Mouse (Mus musculus) CH12.LX (cell line): ENCODE data around the gene Mxra8. TPM values are rescaled to one million over a fixed set of nuclear protein-coding genes. Genes with fewer than 3 reads are reported as not detected.

Experiments
- DNase-seq: peaks from one replicate; pipeline ENCODE4 v3.0.0-alpha.2; 2013; ENCODE audit errors: extremely low read depth
- H3K27ac ChIP-seq: 2 replicates; pipeline ENCODE4 v1.5.1; 2012; ENCODE audit warnings: low read depth, mild to moderate bottlenecking, control low read depth, moderate library complexity; ENCODE audit not compliant: insufficient read depth
- H3K27me3 ChIP-seq: replicated peaks from 2 replicates; pipeline ENCODE3; 2012; ENCODE audit warnings: inconsistent platforms
- H3K36me3 ChIP-seq, 2 experiments: replicated peaks in 1 of 2; 2 replicates each; pipeline versions ENCODE3 to v1.6.1; 2012; ENCODE audit warnings: inconsistent platforms in 1 of 2, low read length in 1 of 2, mild to moderate bottlenecking in 1 of 2, mixed read lengths in 1 of 2, moderate library complexity in 1 of 2; ENCODE audit not compliant: control insufficient read depth in 1 of 2, insufficient read depth in 1 of 2
- H3K4me1 ChIP-seq, 2 experiments: 2 replicates each; pipeline ENCODE4 v1.6.1; 2012; ENCODE audit warnings: inconsistent platforms in 1 of 2, moderate library complexity in 1 of 2; ENCODE audit not compliant: insufficient read depth in 2 of 2, control insufficient read depth in 1 of 2
- H3K4me2 ChIP-seq: 2 replicates; pipeline ENCODE4 v1.6.1; 2012; ENCODE audit warnings: low read depth, mild to moderate bottlenecking, control low read depth; ENCODE audit not compliant: poor library complexity, insufficient read depth, severe bottlenecking
- H3K4me3 ChIP-seq, 3 experiments: fragments of 150-350 bp in 1 of 3; sonication (generic) in 1 of 3; replicated peaks in 1 of 3; 2 replicates each; pipeline versions ENCODE3 to v1.5.1; 2011 to 2012; ENCODE audit warnings: low read depth in 2 of 3, low read length in 2 of 3, mild to moderate bottlenecking in 2 of 3, moderate library complexity in 2 of 3, control low read depth in 1 of 3, improper control_type of control experiment in 1 of 3, inconsistent platforms in 1 of 3, mixed read lengths in 1 of 3; ENCODE audit not compliant: poor library complexity in 1 of 3
- H3K79me2 ChIP-seq: replicated peaks from 2 replicates; pipeline ENCODE4 v1.6.1; 2012; ENCODE audit warnings: mild to moderate bottlenecking, moderate library complexity; ENCODE audit not compliant: control insufficient read depth, poor library complexity, insufficient read depth, severe bottlenecking; ENCODE audit errors: extremely low read depth
- H3K9ac ChIP-seq: 2 replicates; pipeline ENCODE4 v1.6.1; 2012; ENCODE audit warnings: low read depth, mild to moderate bottlenecking, control low read depth, moderate library complexity; ENCODE audit not compliant: insufficient read depth
- H3K9me3 ChIP-seq: replicated peaks from 2 replicates; pipeline ENCODE3; 2012; ENCODE audit warnings: low read length, inconsistent platforms, mixed read lengths
- BHLHE40 ChIP-seq: IDR thresholded peaks from 2 replicates; pipeline ENCODE4 v1.6.1; 2011; ENCODE audit warnings: mild to moderate bottlenecking, low read depth, low read length, improper control_type of control experiment
- CHD1 ChIP-seq: IDR thresholded peaks from 2 replicates; pipeline ENCODE4 v1.6.1; 2012; ENCODE audit warnings: low read depth, low read length, improper control_type of control experiment, inconsistent platforms
- CHD2 ChIP-seq: IDR thresholded peaks from 2 replicates; pipeline ENCODE4 v1.6.1; 2011; ENCODE audit warnings: low read length, improper control_type of control experiment
- CTCF ChIP-seq, 2 experiments: IDR thresholded peaks in 1 of 2; conservative IDR thresholded peaks in 1 of 2; 2 replicates each; pipeline ENCODE4 v1.5.1; 2011 to 2012; ENCODE audit warnings: low read depth in 2 of 2, low read length in 2 of 2, improper control_type of control experiment in 1 of 2, inconsistent platforms in 1 of 2, mild to moderate bottlenecking in 1 of 2, moderate library complexity in 1 of 2
- ELF1 ChIP-seq: IDR thresholded peaks from 2 replicates; pipeline ENCODE4 v1.6.1; 2014; ENCODE audit warnings: low read depth, mild to moderate bottlenecking, inconsistent platforms, low read length, improper control_type of control experiment
- ETS1 ChIP-seq: conservative IDR thresholded peaks from 2 replicates; pipeline ENCODE4 v1.6.1; 2012; ENCODE audit warnings: low read depth, mild to moderate bottlenecking, inconsistent platforms, low read length, improper control_type of control experiment, moderate library complexity
- GABPA ChIP-seq: IDR thresholded peaks from 2 replicates; pipeline ENCODE4 v1.6.1; 2012; ENCODE audit warnings: low read depth, low read length, improper control_type of control experiment, inconsistent platforms; ENCODE audit not compliant: insufficient replicate concordance
- HCFC1 ChIP-seq: IDR thresholded peaks from 2 replicates; pipeline ENCODE4 v1.6.1; 2012; ENCODE audit warnings: low read depth, mild to moderate bottlenecking, inconsistent platforms, low read length, improper control_type of control experiment
- JUN ChIP-seq: IDR thresholded peaks from 2 replicates; pipeline ENCODE4 v1.6.1; 2011; ENCODE audit warnings: low read depth, mild to moderate bottlenecking, low read length, improper control_type of control experiment, moderate library complexity; ENCODE audit not compliant: insufficient read depth
- KAT2A ChIP-seq: IDR thresholded peaks from 2 replicates; pipeline ENCODE4 v1.6.1; 2012; ENCODE audit warnings: low read length, improper control_type of control experiment, inconsistent platforms; ENCODE audit not compliant: insufficient replicate concordance
- MAFK ChIP-seq: IDR thresholded peaks from 2 replicates; pipeline ENCODE4 v1.6.1; 2011; ENCODE audit warnings: low read length, improper control_type of control experiment; ENCODE audit not compliant: insufficient replicate concordance
- MAX ChIP-seq: IDR thresholded peaks from 2 replicates; pipeline ENCODE4 v1.6.1; 2011; ENCODE audit warnings: low read length, improper control_type of control experiment
- MAZ ChIP-seq: IDR thresholded peaks from 2 replicates; pipeline ENCODE4 v1.6.1; 2012; ENCODE audit warnings: low read depth, mild to moderate bottlenecking, inconsistent platforms, low read length, improper control_type of control experiment, moderate library complexity
- MEF2A ChIP-seq: IDR thresholded peaks from 2 replicates; pipeline ENCODE4 v1.6.1; 2014; ENCODE audit warnings: low read depth, mild to moderate bottlenecking, inconsistent platforms, low read length, improper control_type of control experiment, borderline replicate concordance
- MXI1 ChIP-seq: IDR thresholded peaks from 2 replicates; pipeline ENCODE4 v1.6.1; 2011; ENCODE audit warnings: mild to moderate bottlenecking, low read depth, low read length, improper control_type of control experiment
- MYC ChIP-seq: IDR thresholded peaks from 2 replicates; pipeline ENCODE4 v1.6.1; 2011; ENCODE audit warnings: low read depth, mild to moderate bottlenecking, improper control_type of control experiment, low read length
- NELFE ChIP-seq: IDR thresholded peaks from 2 replicates; pipeline ENCODE4 v1.6.1; 2011; ENCODE audit warnings: low read depth, low read length, improper control_type of control experiment
- NRF1 ChIP-seq: IDR thresholded peaks from 2 replicates; pipeline ENCODE4 v1.6.1; 2014; ENCODE audit warnings: low read depth, mild to moderate bottlenecking, inconsistent platforms, low read length, improper control_type of control experiment, moderate library complexity
- PAX5 ChIP-seq: IDR thresholded peaks from 2 replicates; pipeline ENCODE4 v1.6.1; 2012; ENCODE audit warnings: low read length, inconsistent platforms, mixed read lengths
- RAD21 ChIP-seq: IDR thresholded peaks from 2 replicates; pipeline ENCODE4 v1.6.1; 2011; ENCODE audit warnings: low read depth, mild to moderate bottlenecking, low read length, improper control_type of control experiment, moderate library complexity
- SIN3A ChIP-seq: IDR thresholded peaks from 2 replicates; pipeline ENCODE4 v1.6.1; 2012; ENCODE audit warnings: low read length, improper control_type of control experiment, inconsistent platforms
- SMC3 ChIP-seq: IDR thresholded peaks from 2 replicates; pipeline ENCODE4 v1.6.1; 2011; ENCODE audit warnings: low read depth, low read length, improper control_type of control experiment
- USF2 ChIP-seq: conservative IDR thresholded peaks from 2 replicates; pipeline ENCODE4 v1.6.1; 2011; ENCODE audit warnings: low read depth, low read length, improper control_type of control experiment
- ZNF384 ChIP-seq: IDR thresholded peaks from 2 replicates; pipeline ENCODE4 v1.6.1; 2012; ENCODE audit warnings: low read depth, low read length, improper control_type of control experiment, inconsistent platforms
- dilution Hi-C: fragments of 300-500 bp; cut with MboI; formaldehyde crosslinking; loops from 2 replicates; pipeline ENCODE4 v1.14.3; 2020; ENCODE audit warnings: low sequenced_read_pairs; ENCODE audit not compliant: extremely low pct_unique_long_range_greater_than_20kb, extremely low pct_ligation_motif_present
- in situ Hi-C: fragments of 300-500 bp; cut with MboI; formaldehyde crosslinking; loops from 3 replicates; pipeline ENCODE4 v1.14.3; 2019; ENCODE audit warnings: low sequenced_read_pairs, low pct_ligation_motif_present, low pct_unique_long_range_greater_than_20kb, mixed read lengths
- polyA plus RNA-seq: library from polyadenylated mRNA; unstranded; fragments of >175 nt; gene quantifications from 2 replicates; pipeline ENCODE4 v1.2.1, GENCODE M21; 2012; ENCODE audit warnings: low read depth; ENCODE audit not compliant: insufficient read length
- total RNA-seq, 2 experiments: library from RNA; depleted of rRNA; stranded (reverse); fragments of 300-350 nt in 1 of 2; fragments of >200 nt in 1 of 2; gene quantifications; 2 replicates each; pipeline ENCODE4 v1.2.3; 2012 to 2014

The Mxra8 gene
- total and polyA plus RNA-seq, 3 experiments, result 8.8 to 24.0 (median 12.4) TPM

DNA sequence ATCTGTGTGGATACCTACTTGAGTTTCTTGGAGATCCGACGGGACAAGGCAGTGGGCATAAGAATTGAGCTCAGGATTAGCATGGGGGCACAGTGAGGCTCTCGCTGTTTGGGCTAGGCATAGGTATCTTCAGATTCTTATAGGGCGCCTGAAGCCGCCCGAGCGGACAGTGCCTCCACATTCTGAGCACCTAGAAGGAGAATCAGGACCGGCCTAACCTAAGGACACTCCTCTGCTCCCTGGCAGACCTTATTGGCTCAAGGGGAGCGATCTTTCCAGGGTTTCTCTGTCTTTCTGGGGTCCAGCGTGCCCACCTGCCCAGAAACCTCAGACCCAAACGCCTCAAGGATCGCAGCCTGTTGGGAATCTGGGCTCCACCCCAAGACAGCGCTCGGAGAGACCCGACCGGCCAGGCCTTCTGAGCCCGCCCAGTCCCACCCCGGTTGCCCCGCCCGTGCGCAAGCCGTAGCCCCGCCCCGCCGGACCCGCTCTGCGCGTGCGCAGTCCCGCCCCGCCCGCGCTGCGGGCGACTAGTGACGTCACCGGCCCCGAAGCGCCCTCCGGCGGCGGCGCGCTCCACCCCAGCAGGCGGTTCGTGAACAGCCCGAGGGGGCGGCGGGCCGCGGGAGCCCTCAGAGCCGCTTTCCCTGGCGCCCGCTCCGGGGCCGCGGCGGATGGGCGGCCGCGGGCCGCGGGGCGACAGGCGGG lies 7.5 kb downstream of the Mxra8 start, which contains the start of gene Dvl1 (continued):
- TF ChIP-seq NELFE, result peak; percentile 59; the same call in 1 of the 2 replicates
- TF ChIP-seq MAZ, result peak; percentile 81; the same call in 1 of the 2 replicates
- TF ChIP-seq SIN3A, result peak; percentile 55; the same call in 1 of the 2 replicates
- 0 out of 2 replicates have a peak, but pooled peaks have one; percentile 17 for TF ChIP-seq JUN
- TF ChIP-seq MAX, result 0 out of 2 replicates have a peak, but pooled peaks have one; percentile 17
- TF ChIP-seq BHLHE40, result 0 out of 2 replicates have a peak, but pooled peaks have one; percentile 25
- peak; percentile 46; the same call in 1 of the 2 replicates for TF ChIP-seq ELF1
- no peak for TF ChIP-seq USF2
- TF ChIP-seq SMC3, result peak; percentile 35; the same call in 1 of the 2 replicates
- no peak for TF ChIP-seq CHD2
- no peak for TF ChIP-seq ZNF384
- peak; percentile 54; the same call in 1 of the 2 replicates for TF ChIP-seq MEF2A
- TF ChIP-seq RAD21, result no peak; the same call in 1 of the 2 replicates
- no peak for TF ChIP-seq MYC
- no peak for TF ChIP-seq ETS1
- TF ChIP-seq KAT2A, result peak; percentile 54; the same call in 1 of the 2 replicates
- peak; percentile 46 for TF ChIP-seq HCFC1
- TF ChIP-seq GABPA, result no peak

DNA sequence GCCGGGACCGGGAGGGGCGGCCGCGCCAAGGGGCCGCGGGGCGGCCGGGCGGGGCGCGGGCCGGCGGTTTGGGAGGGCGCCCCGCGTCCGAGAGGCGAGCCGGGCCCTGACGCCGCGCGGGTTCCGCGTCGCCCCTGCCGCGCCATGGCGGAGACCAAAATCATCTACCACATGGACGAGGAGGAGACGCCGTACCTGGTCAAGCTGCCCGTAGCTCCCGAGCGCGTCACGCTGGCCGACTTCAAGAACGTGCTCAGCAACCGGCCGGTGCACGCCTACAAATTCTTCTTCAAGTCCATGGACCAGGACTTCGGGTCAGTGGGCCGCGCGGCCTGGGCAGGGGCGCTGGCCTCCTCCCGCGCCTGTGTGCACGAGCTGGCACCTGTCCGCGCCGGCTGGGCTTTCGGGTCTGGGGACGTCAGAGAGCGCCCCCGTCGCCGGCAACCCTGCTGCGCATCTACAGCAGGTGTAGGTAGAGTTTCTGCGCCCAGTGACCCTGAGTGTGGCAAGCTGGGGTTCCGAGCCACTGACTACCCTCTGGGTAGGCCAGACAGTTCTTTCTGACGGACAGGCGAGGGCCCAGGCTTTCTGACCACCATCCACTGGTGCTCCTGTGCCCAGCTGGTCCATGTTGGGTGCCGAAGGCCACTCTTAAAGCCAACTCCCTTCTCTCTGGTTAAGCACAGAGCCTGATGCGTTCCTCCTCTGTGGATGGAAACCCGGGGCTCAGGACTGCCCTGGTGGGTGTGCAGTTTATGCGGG lies 8.3 kb downstream of the Mxra8 start:
- Histone ChIP-seq H3K4me2 (peak overlapping the region; percentile 90), H3K79me2 (peaks cover 19% of the 10 kb centered on the region), H3K9ac (peak overlapping the region; percentile 89), H3K27me3 (no peaks in the 10 kb centered on the region), H3K9me3 (no peaks in the 10 kb centered on the region), H3K36me3 (peaks cover 3 to 30% of the 10 kb centered on the region in 2 experiments), H3K4me3 (peak overlapping the region; percentile 85 to 96 (median 89)), H3K27ac (peak overlapping the region; percentile 30; the same call in 1 of the 2 replicates), H3K4me1 (peaks cover 17 to 50% of the 10 kb centered on the region in 2 experiments)
- DNase-seq, result no peak
- dilution Hi-C loops, result no loop called here
- in situ Hi-C loops, result no loop called here
- TF ChIP-seq ZNF384, result no peak
- TF ChIP-seq GABPA, result no peak
- TF ChIP-seq MAZ, result no peak
- TF ChIP-seq CTCF (conservative IDR thresholded peaks at IDR 0.05 in 1 of 2, IDR thresholded peaks at IDR 0.05 in 1 of 2; ENCODE audit: low read depth in 2 of 2, low read length in 2 of 2), result peak in 1 of 2 experiments; percentile 43; a peak in 2 of 4 replicates
- peak; percentile 33 for TF ChIP-seq BHLHE40
- no peak for TF ChIP-seq PAX5
- TF ChIP-seq HCFC1, result no peak
- TF ChIP-seq SMC3, result no peak
- TF ChIP-seq NRF1, result 0 out of 2 replicates have a peak, but pooled peaks have one; percentile 33
- no peak; the same call in 1 of the 2 replicates for TF ChIP-seq RAD21
- no peak for TF ChIP-seq MEF2A
- peak; percentile 58; the same call in 1 of the 2 replicates for TF ChIP-seq MXI1
- no peak for TF ChIP-seq CHD1
- TF ChIP-seq MAFK, result no peak
